Mouse (Mus musculus): ENCODE measurements at regions not wholly inside any gene's neighbourhood (a gene's known extent, or its start where the extent isn't known, plus 50 kb on each side); places are given as distances from the start of the nearest gene placed in this dataset.

- no peak for TF ChIP-seq POLR2A (IDR thresholded peaks at IDR 0.05; ENCODE audit: insufficient read depth, low read length)
- no peak for TF ChIP-seq CTCF (IDR thresholded peaks at IDR 0.05; ENCODE audit: low read depth, low read length)
- no peak for TF ChIP-seq EP300 (IDR thresholded peaks at IDR 0.05; ENCODE audit: insufficient read depth, low read depth, low read length)
Measured at GRCm38 (mm10) chr12:25213782-25214478, 117.0 kb upstream of the Id2 start.
